Mouse (Mus musculus) brain, embryonic 14.5 days (tissue): ENCODE results near the gene Mme. TPM values are rescaled to one million over a fixed set of nuclear protein-coding genes. Genes with fewer than 3 reads are reported as not detected.

Source experiments
- DNase-seq: peaks from one replicate; pipeline ENCODE4 v3.0.0-alpha.2; 2011; ENCODE audit warnings: low read depth
- CTCF ChIP-seq: fragments of 200-500 bp; IDR thresholded peaks from 2 replicates; pipeline ENCODE4 v1.5.1; 2012; ENCODE audit warnings: inconsistent platforms, mild to moderate bottlenecking, moderate library complexity, borderline replicate concordance; ENCODE audit not compliant: insufficient read depth, insufficient read length; ENCODE audit errors: extremely low read depth
- POLR2A ChIP-seq: fragments of 200-500 bp; IDR thresholded peaks from 2 replicates; pipeline ENCODE4 v1.6.1; 2012; ENCODE audit warnings: mild to moderate bottlenecking, inconsistent platforms, borderline replicate concordance; ENCODE audit not compliant: poor library complexity, insufficient read depth, insufficient read length, severe bottlenecking; ENCODE audit errors: extremely low read depth
- polyA plus RNA-seq: library from polyadenylated mRNA; depleted of rRNA; stranded (reverse); fragments of >200 nt; gene quantifications from 2 replicates; pipeline ENCODE4 v1.2.3, GENCODE M21; 2012; rRNA removed

Gene Mme
- polyA plus RNA-seq, 1 experiment: 3.9 TPM

DNA sequence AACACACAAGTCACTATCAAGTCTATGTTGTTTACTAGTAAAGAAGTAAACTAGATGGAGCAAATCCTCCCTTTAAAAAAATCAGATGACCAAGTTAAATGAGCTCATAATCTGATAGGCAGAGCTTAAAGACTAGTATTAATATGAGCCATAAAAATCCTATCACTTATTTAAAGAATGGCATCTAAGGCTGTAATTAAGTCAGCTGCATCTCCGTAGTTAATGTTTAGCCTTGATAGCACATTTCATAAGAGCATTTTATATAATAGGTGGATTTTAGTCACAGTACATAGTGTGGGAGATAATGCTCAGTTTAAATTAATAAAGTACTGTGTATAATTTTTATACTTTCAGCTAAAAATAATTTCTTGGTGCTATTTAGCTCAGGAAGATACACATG lies 118.2 kb downstream of the Mme start:
- no peak for TF ChIP-seq CTCF
- TF ChIP-seq POLR2A: no peak

DNA sequence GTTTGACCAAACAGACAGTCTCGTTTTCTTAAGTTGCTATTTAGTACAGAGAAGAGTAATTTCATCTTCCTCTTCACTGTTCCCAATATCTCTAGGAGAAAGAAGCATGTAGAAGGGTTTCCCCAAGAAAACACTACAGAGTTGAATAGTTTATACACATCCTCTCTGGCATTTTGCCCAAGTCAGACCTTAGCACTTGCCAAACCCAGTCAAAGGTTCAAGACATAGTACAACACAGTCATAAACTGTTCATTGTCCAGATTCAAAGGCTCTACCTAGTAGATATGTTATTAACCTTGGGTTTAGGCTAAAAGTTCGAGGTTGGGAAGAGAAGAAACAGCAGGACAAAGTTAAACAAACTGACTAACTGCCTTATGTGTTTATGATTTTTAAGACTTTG lies 143.7 kb downstream of the Mme start:
- DNase-seq: no peak

More for the DNA sequence above, 118.2 kb downstream of the Mme start:
- DNase-seq: no peak

GRCm38 (mm10) chr3:63390774-63391173 lies 149.4 kb downstream of the Mme start:
- TF ChIP-seq CTCF (no peak), POLR2A (no peak)
- DNase-seq: no peak

More for the DNA sequence above, 143.7 kb downstream of the Mme start:
- TF ChIP-seq CTCF: no peak
- no peak for TF ChIP-seq POLR2A

DNA sequence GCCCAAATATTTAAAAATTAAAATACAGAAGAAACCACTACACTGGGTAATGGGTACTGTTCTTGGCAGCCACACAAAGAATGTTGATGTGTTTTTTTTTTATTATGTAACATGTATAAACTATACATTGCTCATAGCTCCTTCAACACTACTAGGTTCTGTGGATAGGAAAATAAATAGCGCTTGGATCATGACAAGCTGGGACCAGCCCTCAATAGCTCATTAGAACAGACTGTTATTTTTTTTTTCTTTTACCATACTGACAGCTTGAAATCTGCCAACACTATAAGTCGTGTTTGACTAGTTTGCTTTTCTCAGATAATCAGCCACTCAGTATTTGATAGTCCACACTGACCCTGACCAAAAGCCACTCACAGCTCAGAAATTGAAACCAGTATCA lies 150.0 kb downstream of the Mme start:
- DNase-seq: no peak
- TF ChIP-seq CTCF (no peak), POLR2A (no peak)

GRCm38 (mm10) chr3:63394424-63394941 lies 153.1 kb downstream of the Mme start:
- DNase-seq: no peak
- no peak for TF ChIP-seq CTCF
- no peak for TF ChIP-seq POLR2A

GRCm38 (mm10) chr3:63398171-63398570 lies 156.8 kb downstream of the Mme start:
- DNase-seq: no peak
- TF ChIP-seq CTCF: no peak
- no peak for TF ChIP-seq POLR2A

DNA sequence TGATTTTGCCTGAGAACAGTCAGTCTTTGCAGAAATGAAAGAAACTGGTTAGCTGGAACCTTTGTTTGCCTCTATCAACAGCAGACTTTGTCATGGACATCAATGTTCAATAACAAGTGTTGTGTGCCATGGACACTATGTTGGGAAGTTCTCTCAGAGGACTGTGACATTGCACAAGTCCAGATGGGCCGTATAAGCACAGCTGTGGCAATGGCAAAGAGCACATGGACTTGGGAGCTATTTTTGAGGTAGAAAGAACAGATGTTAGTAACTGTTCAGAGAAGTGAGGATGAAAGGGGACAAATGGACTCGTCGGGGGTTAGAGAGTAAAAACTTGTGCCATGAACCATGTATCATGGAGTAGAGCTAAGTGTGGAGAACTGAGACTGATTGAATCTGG lies 165.1 kb downstream of the Mme start:
- TF ChIP-seq CTCF: no peak
- TF ChIP-seq POLR2A: no peak

GRCm38 (mm10) chr3:63411006-63411405 lies 169.7 kb downstream of the Mme start:
- TF ChIP-seq POLR2A: no peak
- no peak for TF ChIP-seq CTCF
- DNase-seq: no peak

More for the DNA sequence above, 165.1 kb downstream of the Mme start:
- DNase-seq: no peak

DNA sequence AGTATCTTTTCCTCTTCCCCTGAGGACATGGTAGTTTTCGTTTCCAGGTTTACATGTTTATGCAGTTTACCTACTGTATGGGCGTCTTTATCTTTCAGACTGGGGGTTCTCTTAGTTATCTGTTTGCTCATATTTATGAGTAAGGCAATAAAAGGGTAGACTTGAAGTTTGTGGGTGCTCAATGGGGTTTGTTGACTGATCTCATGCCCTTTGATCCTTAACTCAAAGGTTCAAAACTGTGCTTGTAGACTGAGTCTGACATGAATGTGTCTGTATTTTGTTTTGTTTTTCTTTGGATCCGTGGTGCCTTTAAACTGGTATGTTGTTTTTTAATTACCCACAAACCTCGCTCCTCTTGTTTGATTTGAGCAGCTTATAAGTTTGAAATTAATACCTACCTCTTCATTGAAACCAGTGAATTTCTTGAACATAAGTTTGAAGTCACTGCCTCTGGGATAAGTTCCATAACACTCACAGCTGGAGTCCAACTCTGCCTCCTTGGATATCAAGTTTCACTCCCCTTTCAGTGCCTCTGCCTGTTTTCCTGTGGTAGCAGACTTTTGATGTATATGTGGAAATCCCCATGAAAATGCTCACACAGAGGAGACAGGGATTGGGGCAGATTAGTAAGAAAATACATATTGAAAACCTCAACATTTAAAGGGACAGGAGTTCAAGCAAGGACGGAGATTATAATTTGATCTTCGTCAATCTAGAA lies 171.0 kb downstream of the Mme start:
- TF ChIP-seq POLR2A (no peak), CTCF (no peak)

DNA sequence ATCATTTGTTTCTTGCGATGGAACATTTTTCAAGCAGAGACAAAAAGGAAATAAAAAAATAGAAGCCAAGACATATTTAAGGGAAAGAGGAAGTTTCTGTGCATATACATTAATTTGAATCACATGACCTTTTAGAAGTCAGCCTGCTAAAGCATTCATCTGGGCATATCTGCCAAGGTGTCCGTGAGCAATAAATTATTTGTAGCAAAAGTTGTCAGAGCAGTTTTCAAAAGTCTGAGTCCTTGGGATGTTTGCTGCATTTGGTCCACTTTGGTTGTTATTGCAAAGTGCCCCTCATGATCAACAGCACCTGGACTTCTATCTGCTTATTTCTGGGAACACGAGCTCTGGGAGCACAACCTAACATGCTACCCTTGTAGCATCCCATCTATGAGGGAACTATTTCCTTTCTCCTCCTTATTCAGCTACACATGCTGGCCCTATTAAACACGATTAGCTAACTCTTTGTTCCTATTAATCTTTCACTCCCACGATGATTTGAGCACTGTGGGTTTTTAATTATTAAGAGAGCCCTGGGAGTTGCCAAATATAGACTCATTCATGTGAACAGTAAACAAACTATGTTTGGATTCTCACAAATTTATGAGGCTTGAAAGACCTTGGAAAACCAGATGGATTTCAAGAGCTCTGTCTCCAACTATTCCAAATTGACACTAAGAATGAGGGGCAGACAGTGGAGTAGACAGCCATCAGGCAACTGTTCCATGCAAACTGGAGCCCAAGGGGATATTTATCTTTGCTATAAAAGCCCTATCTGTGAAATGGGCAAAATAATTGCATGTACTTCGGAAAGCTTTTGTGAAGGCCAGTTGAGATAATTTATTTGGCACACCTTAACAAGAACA lies 171.9 kb downstream of the Mme start:
- TF ChIP-seq CTCF (no peak), POLR2A (no peak)
- DNase-seq: peak; percentile 72

More for the DNA sequence above, 171.0 kb downstream of the Mme start:
- DNase-seq: peak; percentile 18

GRCm38 (mm10) chr3:63417284-63417683 lies 175.9 kb downstream of the Mme start:
- DNase-seq: no peak
- no peak for TF ChIP-seq CTCF
- no peak for TF ChIP-seq POLR2A

DNA sequence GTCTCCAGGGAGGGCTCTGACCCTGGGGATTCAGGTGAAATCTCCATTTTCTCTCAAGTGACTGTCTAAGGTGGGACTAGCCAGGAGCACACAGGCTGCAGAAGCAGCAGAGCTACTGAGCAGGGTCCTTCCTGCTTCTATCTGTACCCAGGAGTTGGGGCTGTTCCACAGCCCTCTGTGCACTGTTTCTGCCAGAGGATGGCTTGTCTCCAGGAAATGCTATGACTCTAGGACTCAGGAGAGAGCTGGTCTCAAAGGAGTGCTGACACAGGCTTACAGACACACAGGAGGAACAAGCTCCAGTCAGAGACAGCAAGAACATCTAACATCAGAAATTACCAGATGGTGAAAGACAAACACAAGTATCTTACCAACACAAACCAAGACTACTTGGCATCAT lies 176.4 kb downstream of the Mme start:
- peak; percentile 6 for DNase-seq
- TF ChIP-seq CTCF (no peak), POLR2A (no peak)

GRCm38 (mm10) chr3:63423552-63423951 lies 182.2 kb downstream of the Mme start:
- TF ChIP-seq POLR2A (no peak), CTCF (no peak)
- DNase-seq: no peak

Other genes starting within 250 kb of the Mme start
- not detected in 2 replicates for gene Gm34302, start 242.3 kb downstream of the Mme start, polyA plus RNA-seq